Mouse (Mus musculus) heart, postnatal 0 days (tissue): Measurements from ENCODE around the gene Ppox.

Source experiments
- CTCF ChIP-seq: IDR thresholded peaks from 2 replicates; pipeline ENCODE4 v1.5.1; 2016; ENCODE audit warnings: antibody characterized with exemption, control low read depth, low read depth
- EP300 ChIP-seq: IDR thresholded peaks from 2 replicates; pipeline ENCODE4 v1.6.1; 2016; ENCODE audit warnings: antibody characterized with exemption, low read depth

GRCm38 (mm10) chr1:171265971-171266744 is 14.8 kb downstream of the Ppox start:
- TF ChIP-seq CTCF: no peak
- TF ChIP-seq EP300: no peak
